Mouse (Mus musculus) forebrain, postnatal 0 days (tissue): Measurements from ENCODE around the gene Map4k1. TPM values are rescaled to one million over a fixed set of nuclear protein-coding genes. Genes with fewer than 3 reads are reported as not detected.

Experiments used
- ATAC-seq: fragments of 200-750 bp; cut with Nextera tagmentation; 2 replicates; pipeline ENCODE4 v1.8.0; 2017; ENCODE audit warnings: mild to moderate bottlenecking, moderate library complexity
- DNase-seq: peaks from one replicate; pipeline ENCODE4 v3.0.0-alpha.2; 2015
- H3K27ac ChIP-seq: fragments of 300-500 bp; sonication (generic); 2 replicates; pipeline ENCODE4 v1.5.1; 2014; ENCODE audit warnings: low read depth, mild to moderate bottlenecking, antibody characterized with exemption, low read length, moderate library complexity, mixed read lengths
- H3K27me3 ChIP-seq: fragments of 300-500 bp; sonication (generic); 2 replicates; pipeline ENCODE4 v1.6.1; 2014; ENCODE audit warnings: mild to moderate bottlenecking, low read length, mixed read lengths; ENCODE audit not compliant: insufficient read depth
- H3K36me3 ChIP-seq: fragments of 300-500 bp; sonication (generic); 2 replicates; pipeline ENCODE4 v1.6.1; 2014; ENCODE audit warnings: mild to moderate bottlenecking, moderate library complexity; ENCODE audit not compliant: insufficient read depth
- H3K4me1 ChIP-seq: fragments of 300-500 bp; sonication (generic); 2 replicates; pipeline ENCODE4 v1.6.1; 2014; ENCODE audit warnings: antibody characterized with exemption; ENCODE audit not compliant: insufficient read depth
- H3K4me2 ChIP-seq: fragments of 300-500 bp; sonication (generic); 2 replicates; pipeline ENCODE4 v1.6.1; 2014; ENCODE audit warnings: low read depth, mild to moderate bottlenecking, moderate library complexity
- H3K4me3 ChIP-seq: fragments of 300-500 bp; sonication (generic); 2 replicates; pipeline ENCODE4 v1.5.1; 2014; ENCODE audit warnings: low read depth, low read length, mixed read lengths
- H3K9ac ChIP-seq: fragments of 300-500 bp; sonication (generic); 2 replicates; pipeline ENCODE4 v1.6.1; 2014; ENCODE audit warnings: mild to moderate bottlenecking
- H3K9me3 ChIP-seq: fragments of 300-500 bp; sonication (generic); 2 replicates; pipeline ENCODE4 v1.6.1; 2016; ENCODE audit warnings: low read length
- CTCF ChIP-seq: sonication (generic); IDR thresholded peaks from 2 replicates; pipeline ENCODE4 v1.5.1; 2016; ENCODE audit warnings: antibody characterized with exemption, control low read depth, low read depth
- WGBS: fragments of 180-500 bp; shearing (Covaris S2); extraction: QIAGEN DNeasy Blood & Tissue Kit; methylation state at CpG from one replicate; pipeline ENCODE4 v1.1.7; 2014; 5-methylcytosine and 5-hydroxymethylcytosine counted together
- microRNA-seq, 2 experiments: library from miRNA; unstranded; fragments of <30 nt; microRNA quantifications; one replicate each; pipeline ENCODE4; 2016
- polyA plus RNA-seq: library from polyadenylated mRNA; unstranded; fragments of >200 nt; fragmentation: Nextera tagmentation; extraction: Ambion mirVana; gene quantifications from 2 replicates; pipeline ENCODE4 v1.2.1, GENCODE M21; 2015
- total RNA-seq: library from RNA; depleted of rRNA; stranded (reverse); fragments of >200 nt; gene quantifications from 2 replicates; pipeline ENCODE4 v1.2.3, GENCODE M21; 2014; rRNA removed

Map4k1 gene
- total and polyA plus RNA-seq, 2 experiments from 2014 or later = 3.6 to 18.9 TPM

GRCm38 (mm10) chr7:29048070-29048469 is 66.2 kb downstream of the Map4k1 start:
- ATAC-seq (no peak), DNase-seq (no peak)
- Histone ChIP-seq H3K36me3 (no peaks in the 10 kb centered on the region), H3K4me3 (no peak overlapping the region), H3K9ac (no peak overlapping the region), H3K4me1 (no peaks in the 10 kb centered on the region), H3K9me3 (no peaks in the 10 kb centered on the region), H3K4me2 (no peak overlapping the region), H3K27me3 (peaks cover 10% of the 10 kb centered on the region), H3K27ac (no peak overlapping the region)
- peak; percentile 48 for TF ChIP-seq CTCF
- WGBS = 81% methylated on average over 3 of the region's 3 CpGs

GRCm38 (mm10) chr7:29048615-29049014 is 66.8 kb downstream of the Map4k1 start:
- Histone ChIP-seq H3K27ac (no peak overlapping the region), H3K9ac (no peak overlapping the region), H3K4me2 (no peak overlapping the region), H3K4me1 (no peaks in the 10 kb centered on the region), H3K4me3 (no peak overlapping the region), H3K9me3 (no peaks in the 10 kb centered on the region), H3K36me3 (no peaks in the 10 kb centered on the region), H3K27me3 (peaks cover 16% of the 10 kb centered on the region)
- WGBS = 82% methylated on average over 11 of the region's 11 CpGs
- TF ChIP-seq CTCF = 0 out of 2 replicates have a peak, but pooled peaks have one; percentile 3
- no peak for ATAC-seq
- DNase-seq = no peak

- Histone ChIP-seq H3K36me3 (no peaks in the 10 kb centered on the region), H3K4me3 (no peak overlapping the region), H3K9me3 (no peaks in the 10 kb centered on the region), H3K9ac (no peak overlapping the region), H3K4me2 (no peak overlapping the region), H3K27me3 (peaks cover 22% of the 10 kb centered on the region), H3K27ac (no peak overlapping the region), H3K4me1 (no peaks in the 10 kb centered on the region)
- peak; percentile 53 for ATAC-seq
- WGBS = 29% methylated on average over 2 of the region's 2 CpGs
- TF ChIP-seq CTCF = peak; percentile 90
- peak; percentile 89 for DNase-seq
Observed at GRCm38 (mm10) chr7:29050797-29051196, 68.9 kb downstream of the Map4k1 start.

- DNase-seq (no peak), ATAC-seq (no peak)
- no peak overlapping the region for H3K4me2 ChIP-seq
- H3K36me3 ChIP-seq = no peaks in the 10 kb centered on the region
- 8% methylated on average over 19 of the region's 19 CpGs for WGBS
- peaks cover 22% of the 10 kb centered on the region for H3K27me3 ChIP-seq
- no peak overlapping the region for H3K4me3 ChIP-seq
- no peak overlapping the region for H3K27ac ChIP-seq
- H3K9ac ChIP-seq = no peak overlapping the region
- H3K4me1 ChIP-seq = no peaks in the 10 kb centered on the region
- no peak for TF ChIP-seq CTCF
- H3K9me3 ChIP-seq = no peaks in the 10 kb centered on the region
Observed at GRCm38 (mm10) chr7:29052821-29053220, 71.0 kb downstream of the Map4k1 start.

Small RNA genes lying within 50 kb of the gene (microRNA-seq; reads per million reads assigned to microRNA genes)
- gene Gm44408 = 0 reads per million in 2 experiments

Other genes with a start within 250 kb of the Map4k1 start
- gene Mrps12, start 240.2 kb upstream of the Map4k1 start, total RNA-seq = 48.6 and 78.0 TPM in 2 replicates
- gene Mrps12, start 240.2 kb upstream of the Map4k1 start, polyA plus RNA-seq = 101 and 119 TPM in 2 replicates
- gene Sars2, start 240.1 kb upstream of the Map4k1 start, total RNA-seq = 12.6 and 15.1 TPM in 2 replicates
- gene Sars2, start 240.1 kb upstream of the Map4k1 start, polyA plus RNA-seq = 14.3 and 16.1 TPM in 2 replicates
- gene Ccer2, start 225.9 kb upstream of the Map4k1 start, total RNA-seq = not detected in 2 replicates
- gene Ccer2, start 225.9 kb upstream of the Map4k1 start, polyA plus RNA-seq = 0.59 and 0.98 TPM in 2 replicates
- 49.6 and 58.1 TPM in 2 replicates for gene Sirt2, start 215.3 kb upstream of the Map4k1 start, total RNA-seq
- 105 and 106 TPM in 2 replicates for gene Sirt2, start 215.3 kb upstream of the Map4k1 start, polyA plus RNA-seq
- gene Nfkbib, start 214.5 kb upstream of the Map4k1 start, total RNA-seq = 18.0 and 19.2 TPM in 2 replicates
- 59.8 and 75.4 TPM in 2 replicates for gene Nfkbib, start 214.5 kb upstream of the Map4k1 start, polyA plus RNA-seq
- gene Rinl, start 193.1 kb upstream of the Map4k1 start, total RNA-seq = 2.1 and 2.2 TPM in 2 replicates
- 1.6 TPM in 2 replicates for gene Rinl, start 193.1 kb upstream of the Map4k1 start, polyA plus RNA-seq
- 261 and 264 TPM in 2 replicates for gene Hnrnpl, start 173.5 kb upstream of the Map4k1 start, total RNA-seq
- 172 TPM in 2 replicates for gene Hnrnpl, start 173.5 kb upstream of the Map4k1 start, polyA plus RNA-seq
- 79.6 and 88.3 TPM in 2 replicates for gene Ech1, start 156.8 kb upstream of the Map4k1 start, total RNA-seq
- gene Ech1, start 156.8 kb upstream of the Map4k1 start, polyA plus RNA-seq = 101 and 110 TPM in 2 replicates
- 2.4 and 5.2 TPM in 2 replicates for gene Lgals4, start 148.2 kb upstream of the Map4k1 start, total RNA-seq
- gene Lgals4, start 148.2 kb upstream of the Map4k1 start, polyA plus RNA-seq = 3.3 and 3.5 TPM in 2 replicates
- gene Lgals7, start 118.2 kb upstream of the Map4k1 start, total RNA-seq = 2.8 and 10.4 TPM in 2 replicates
- 3.5 and 3.8 TPM in 2 replicates for gene Lgals7, start 118.2 kb upstream of the Map4k1 start, polyA plus RNA-seq
- gene Capn12, start 100.6 kb upstream of the Map4k1 start, total RNA-seq = not detected in 2 replicates
- 0.09 and 0.27 TPM in 2 replicates for gene Capn12, start 100.6 kb upstream of the Map4k1 start, polyA plus RNA-seq
- 45.1 and 71.2 TPM in 2 replicates for gene Actn4, start 19.7 kb upstream of the Map4k1 start, total RNA-seq
- 96.0 and 103 TPM in 2 replicates for gene Actn4, start 19.7 kb upstream of the Map4k1 start, polyA plus RNA-seq
- gene Eif3k, start 186 bp upstream of the Map4k1 start, total RNA-seq = 360 and 399 TPM in 2 replicates
- 318 and 368 TPM in 2 replicates for gene Eif3k, start 186 bp upstream of the Map4k1 start, polyA plus RNA-seq
- gene Ryr1, start 143.1 kb downstream of the Map4k1 start, total RNA-seq = 4.6 and 6.7 TPM in 2 replicates
- 4.2 and 8.8 TPM in 2 replicates for gene Ryr1, start 143.1 kb downstream of the Map4k1 start, polyA plus RNA-seq
- gene Rasgrp4, start 152.8 kb downstream of the Map4k1 start, total RNA-seq = 1.8 and 4.0 TPM in 2 replicates
- 0.84 and 1.3 TPM in 2 replicates for gene Rasgrp4, start 152.8 kb downstream of the Map4k1 start, polyA plus RNA-seq
- gene Fam98c, start 174.2 kb downstream of the Map4k1 start, total RNA-seq = 15.9 and 23.5 TPM in 2 replicates
- 24.7 and 25.3 TPM in 2 replicates for gene Fam98c, start 174.2 kb downstream of the Map4k1 start, polyA plus RNA-seq
- 0.67 and 0.77 TPM in 2 replicates for gene Ggn, start 188.2 kb downstream of the Map4k1 start, total RNA-seq
- 0.39 and 0.40 TPM in 2 replicates for gene Ggn, start 188.2 kb downstream of the Map4k1 start, polyA plus RNA-seq
- 19.0 and 29.0 TPM in 2 replicates for gene Spred3, start 188.4 kb downstream of the Map4k1 start, total RNA-seq
- 4.7 and 6.8 TPM in 2 replicates for gene Spred3, start 188.4 kb downstream of the Map4k1 start, polyA plus RNA-seq
- gene Psmd8, start 198.7 kb downstream of the Map4k1 start, total RNA-seq = 245 and 253 TPM in 2 replicates
- 292 and 338 TPM in 2 replicates for gene Psmd8, start 198.7 kb downstream of the Map4k1 start, polyA plus RNA-seq
- 2.5 and 3.5 TPM in 2 replicates for gene Catsperg1, start 232.0 kb downstream of the Map4k1 start, total RNA-seq
- 0.75 and 2.3 TPM in 2 replicates for gene Catsperg1, start 232.0 kb downstream of the Map4k1 start, polyA plus RNA-seq